Mouse (Mus musculus) small intestine, adult 2 months (tissue): Measurements from ENCODE around the gene Mepe. TPM values are rescaled to one million over a fixed set of nuclear protein-coding genes. Genes with fewer than 3 reads are reported as not detected.

Source experiments
- H3K27ac ChIP-seq: fragments of 200-500 bp; 2 replicates; pipeline ENCODE4 v1.5.1; 2012; ENCODE audit warnings: low read depth, low read length, control low read depth, inconsistent platforms; ENCODE audit not compliant: insufficient read depth
- H3K27me3 ChIP-seq: fragments of 200-500 bp; 2 replicates; pipeline ENCODE4 v1.6.1; 2012; ENCODE audit warnings: mild to moderate bottlenecking, moderate library complexity, low read length, inconsistent platforms; ENCODE audit not compliant: control insufficient read depth, insufficient read depth
- H3K36me3 ChIP-seq: fragments of 200-500 bp; 2 replicates; pipeline ENCODE4 v1.6.1; 2012; ENCODE audit warnings: mild to moderate bottlenecking, low read length, control low read depth, inconsistent platforms; ENCODE audit not compliant: control insufficient read depth, insufficient read depth
- H3K4me1 ChIP-seq: fragments of 200-500 bp; 2 replicates; pipeline ENCODE4 v1.6.1; 2012; ENCODE audit warnings: low read length, inconsistent platforms, mixed read lengths; ENCODE audit not compliant: control insufficient read depth, insufficient read depth, insufficient read length
- H3K4me3 ChIP-seq: fragments of 200-500 bp; 2 replicates; pipeline ENCODE4 v1.5.1; 2012; ENCODE audit warnings: low read depth, mild to moderate bottlenecking, control low read depth, inconsistent platforms, low read length, moderate library complexity
- CTCF ChIP-seq: fragments of 200-500 bp; IDR thresholded peaks from 2 replicates; pipeline ENCODE4 v1.5.1; 2012; ENCODE audit warnings: low read depth, mild to moderate bottlenecking, control low read depth, inconsistent platforms, low read length, moderate library complexity, mixed read lengths; ENCODE audit not compliant: insufficient replicate concordance, insufficient read length; ENCODE audit errors: extremely low read depth
- POLR2A ChIP-seq: fragments of 200-500 bp; IDR thresholded peaks from 2 replicates; pipeline ENCODE4 v1.6.1; 2012; ENCODE audit warnings: low read depth, mild to moderate bottlenecking, control low read depth, inconsistent platforms, low read length, moderate library complexity
- WGBS: fragments of 180-500 bp; shearing (Covaris S2); methylation state at CpG from one replicate; pipeline ENCODE4 v1.1.7; 2018; 5-methylcytosine and 5-hydroxymethylcytosine counted together
- polyA plus RNA-seq: library from polyadenylated mRNA; depleted of rRNA; stranded (reverse); fragments of >200 nt; gene quantifications from 2 replicates; pipeline ENCODE4 v1.2.3, GENCODE M21; 2012

Mepe gene
- polyA plus RNA-seq, 1 experiment, result not detected

DNA sequence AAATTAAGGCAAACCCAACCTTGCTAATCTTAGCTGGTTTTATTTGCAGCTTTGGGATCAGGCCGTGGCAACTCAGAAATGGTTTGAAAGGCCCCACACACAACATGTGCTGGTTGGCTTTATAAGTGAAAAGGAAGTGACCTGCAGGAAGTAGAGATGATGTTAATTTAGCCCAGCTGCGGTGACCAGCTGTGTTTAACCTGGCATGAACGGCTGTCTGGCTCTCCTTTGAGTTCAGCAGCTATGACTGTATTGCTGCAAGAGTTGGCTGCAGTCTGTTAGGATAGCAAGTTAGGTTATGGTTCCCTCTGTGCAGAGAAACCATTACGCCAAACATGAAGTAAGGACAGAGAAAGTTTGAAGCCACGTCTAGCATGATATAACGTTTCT is 20.1 kb downstream of the Mepe start:
- H3K36me3 ChIP-seq, result no peaks in the 10 kb centered on the region
- no peak overlapping the region for H3K4me3 ChIP-seq
- no peaks in the 10 kb centered on the region for H3K27me3 ChIP-seq
- no peak for TF ChIP-seq CTCF
- no peak for TF ChIP-seq POLR2A
- no peak overlapping the region for H3K27ac ChIP-seq
- H3K4me1 ChIP-seq, result no peaks in the 10 kb centered on the region
- WGBS, result 61% methylated on average over 6 of the region's 6 CpGs

- no peaks in the 10 kb centered on the region for H3K4me1 ChIP-seq
- no peaks in the 10 kb centered on the region for H3K36me3 ChIP-seq
- H3K27ac ChIP-seq, result no peak overlapping the region
- H3K4me3 ChIP-seq, result no peak overlapping the region
- TF ChIP-seq POLR2A, result no peak
- TF ChIP-seq CTCF, result no peak
- WGBS, result 67% methylated on average over 1 of the region's 1 CpGs
- no peaks in the 10 kb centered on the region for H3K27me3 ChIP-seq
Observed at GRCm38 (mm10) chr5:104351041-104351440, 25.9 kb downstream of the Mepe start.

DNA sequence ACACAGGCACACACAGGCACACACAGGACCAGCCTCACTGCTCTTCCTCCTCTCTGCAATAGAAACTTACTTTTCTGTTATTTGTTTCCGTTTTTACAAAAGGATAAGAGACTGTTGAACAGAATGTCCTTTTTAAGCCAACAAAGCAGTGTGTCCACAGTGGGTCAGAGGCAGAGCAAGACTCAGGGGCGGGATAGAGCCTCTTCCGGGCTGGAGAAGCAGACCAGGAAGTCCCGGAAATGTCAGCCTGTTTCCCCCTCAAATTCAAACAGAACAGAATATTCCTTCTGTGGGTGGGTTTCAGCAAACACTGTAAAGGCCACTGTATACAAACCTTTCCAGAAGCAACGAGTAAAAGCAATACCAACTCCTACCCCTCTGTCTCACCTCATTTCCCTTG is 26.7 kb downstream of the Mepe start:
- H3K27me3 ChIP-seq, result no peaks in the 10 kb centered on the region
- H3K36me3 ChIP-seq, result no peaks in the 10 kb centered on the region
- no peak overlapping the region for H3K4me3 ChIP-seq
- H3K27ac ChIP-seq, result no peak overlapping the region
- H3K4me1 ChIP-seq, result no peaks in the 10 kb centered on the region
- WGBS, result 50% methylated on average over 5 of the region's 5 CpGs
- no peak for TF ChIP-seq POLR2A
- no peak for TF ChIP-seq CTCF

DNA sequence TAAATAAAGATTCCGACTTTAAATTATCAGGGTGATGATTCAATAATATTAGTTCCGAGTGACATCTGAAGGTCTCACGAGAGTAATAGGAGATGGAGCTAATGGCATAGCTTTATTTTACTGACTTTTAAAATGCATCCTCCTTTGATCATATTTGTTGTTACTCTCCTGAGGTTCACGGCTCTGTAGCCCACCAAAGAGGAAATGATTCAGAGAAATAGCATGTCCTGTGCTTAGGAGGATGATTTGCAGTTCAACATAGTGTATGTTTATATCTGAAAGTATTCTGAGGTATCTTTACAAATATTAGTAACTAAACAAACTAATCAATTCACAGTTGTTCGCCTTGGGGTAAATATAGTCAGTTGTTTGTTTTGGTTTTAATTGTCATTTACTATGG is 32.4 kb downstream of the Mepe start:
- Histone ChIP-seq H3K36me3 (no peaks in the 10 kb centered on the region), H3K27me3 (no peaks in the 10 kb centered on the region), H3K4me3 (no peak overlapping the region), H3K4me1 (no peaks in the 10 kb centered on the region), H3K27ac (no peak overlapping the region)
- WGBS, result 67% methylated on average over 5 of the region's 5 CpGs
- no peak for TF ChIP-seq CTCF
- TF ChIP-seq POLR2A, result no peak

GRCm38 (mm10) chr5:104358592-104358991 is 33.5 kb downstream of the Mepe start:
- WGBS, result 67% methylated on average over 7 of the region's 7 CpGs

DNA sequence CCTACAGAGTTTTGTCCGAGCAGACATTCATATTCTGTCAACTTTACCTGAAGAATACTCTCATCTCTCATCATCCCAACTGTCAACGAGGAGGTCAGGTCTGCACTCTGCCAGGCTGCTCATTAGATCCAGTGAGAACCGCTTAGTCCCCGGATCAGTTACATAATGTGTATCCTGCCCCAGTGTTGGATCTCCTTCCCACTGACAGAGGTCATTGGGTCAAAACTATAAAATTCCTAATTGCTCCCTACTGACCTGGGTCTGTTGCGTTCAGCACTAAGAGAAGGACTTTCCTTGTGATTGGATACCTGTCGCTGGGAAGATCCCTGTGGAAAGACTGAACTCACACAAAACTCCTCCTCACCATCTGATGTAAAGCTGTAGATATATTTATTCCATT is 34.1 kb downstream of the Mepe start:
- H3K4me3 ChIP-seq, result no peak overlapping the region
- no peaks in the 10 kb centered on the region for H3K4me1 ChIP-seq
- H3K27me3 ChIP-seq, result no peaks in the 10 kb centered on the region
- WGBS, result 50% methylated on average over 6 of the region's 6 CpGs
- no peak overlapping the region for H3K27ac ChIP-seq
- TF ChIP-seq CTCF, result no peak
- TF ChIP-seq POLR2A, result no peak
- H3K36me3 ChIP-seq, result no peaks in the 10 kb centered on the region

More at GRCm38 (mm10) chr5:104358592-104358991, 33.5 kb downstream of the Mepe start:
- Histone ChIP-seq H3K4me3 (no peak overlapping the region), H3K27me3 (no peaks in the 10 kb centered on the region), H3K27ac (no peak overlapping the region), H3K36me3 (no peaks in the 10 kb centered on the region), H3K4me1 (no peaks in the 10 kb centered on the region)
- no peak for TF ChIP-seq POLR2A
- no peak for TF ChIP-seq CTCF

DNA sequence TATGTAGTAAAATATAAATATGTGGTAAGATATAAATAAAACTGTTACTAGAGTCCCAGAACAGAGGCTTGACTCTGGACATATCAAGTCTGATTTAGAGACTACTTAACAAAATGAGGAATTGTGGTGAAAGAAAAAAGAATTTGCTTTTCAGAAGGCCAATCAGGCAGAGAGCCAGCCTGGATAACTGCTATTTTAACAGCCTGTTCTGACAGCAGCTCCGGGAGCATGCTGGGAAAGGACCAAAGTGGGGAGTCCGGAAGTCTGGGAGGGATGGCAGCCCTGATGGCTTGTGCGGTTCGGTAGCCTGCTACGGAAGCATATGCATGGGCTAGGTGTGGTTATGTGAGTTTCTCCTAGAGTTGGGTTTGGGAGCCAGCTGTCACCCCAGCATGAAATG is 45.5 kb downstream of the Mepe start:
- H3K36me3 ChIP-seq, result no peaks in the 10 kb centered on the region
- WGBS, result 89% methylated on average over 5 of the region's 5 CpGs
- no peaks in the 10 kb centered on the region for H3K27me3 ChIP-seq
- TF ChIP-seq CTCF, result no peak
- no peak overlapping the region for H3K27ac ChIP-seq
- no peak overlapping the region for H3K4me3 ChIP-seq
- no peaks in the 10 kb centered on the region for H3K4me1 ChIP-seq

GRCm38 (mm10) chr5:104371284-104371683 is 46.2 kb downstream of the Mepe start:
- Histone ChIP-seq H3K27me3 (no peaks in the 10 kb centered on the region), H3K4me1 (no peaks in the 10 kb centered on the region), H3K36me3 (no peaks in the 10 kb centered on the region), H3K27ac (no peak overlapping the region), H3K4me3 (no peak overlapping the region)
- WGBS, result 93% methylated on average over 4 of the region's 4 CpGs
- TF ChIP-seq CTCF, result no peak
- no peak for TF ChIP-seq POLR2A
